Mouse (Mus musculus): Measurements from ENCODE around the gene Cops3. TPM values are rescaled to one million over a fixed set of nuclear protein-coding genes. Genes with fewer than 3 reads are reported as not detected.

Gene Cops3
- polyA plus RNA-seq, 1 experiment from 2014 or later, result 180 TPM

- Histone ChIP-seq H3K4me1 (ENCODE audit: control insufficient read depth, insufficient read depth, low read length) (peaks cover 15% of the 10 kb centered on the region), H3K4me3 (ENCODE audit: low read depth, low read length) (peak overlapping the region; percentile 65), H3K9ac (ENCODE audit: low read depth, low read length) (peak overlapping the region; percentile 92), H3K27me3 (replicated peaks; ENCODE audit: control insufficient read depth, insufficient read depth, low read length) (no peaks in the 10 kb centered on the region), H3K4me2 (ENCODE audit: low read depth, low read length) (peak overlapping the region; percentile 92), H3K9me3 (ENCODE audit: control insufficient read depth, low read length) (no peaks in the 10 kb centered on the region), H3K27ac (replicated peaks; ENCODE audit: low read depth, low read length) (peak overlapping the region; percentile 96), H3K36me3 (ENCODE audit: control insufficient read depth, insufficient read depth, low read length) (peaks cover 37% of the 10 kb centered on the region)
- DNase-seq (ENCODE audit: low spot score), result peak; percentile 67
- no peak; the same call in 1 of the 2 replicates for ATAC-seq (ENCODE audit: low read depth)
- WGBS, result 2% methylated on average over 15 of the region's 15 CpGs
These were observed 30.5 kb downstream of the Cops3 start for GRCm38 (mm10) chr11:59809071-59809669.

DNA sequence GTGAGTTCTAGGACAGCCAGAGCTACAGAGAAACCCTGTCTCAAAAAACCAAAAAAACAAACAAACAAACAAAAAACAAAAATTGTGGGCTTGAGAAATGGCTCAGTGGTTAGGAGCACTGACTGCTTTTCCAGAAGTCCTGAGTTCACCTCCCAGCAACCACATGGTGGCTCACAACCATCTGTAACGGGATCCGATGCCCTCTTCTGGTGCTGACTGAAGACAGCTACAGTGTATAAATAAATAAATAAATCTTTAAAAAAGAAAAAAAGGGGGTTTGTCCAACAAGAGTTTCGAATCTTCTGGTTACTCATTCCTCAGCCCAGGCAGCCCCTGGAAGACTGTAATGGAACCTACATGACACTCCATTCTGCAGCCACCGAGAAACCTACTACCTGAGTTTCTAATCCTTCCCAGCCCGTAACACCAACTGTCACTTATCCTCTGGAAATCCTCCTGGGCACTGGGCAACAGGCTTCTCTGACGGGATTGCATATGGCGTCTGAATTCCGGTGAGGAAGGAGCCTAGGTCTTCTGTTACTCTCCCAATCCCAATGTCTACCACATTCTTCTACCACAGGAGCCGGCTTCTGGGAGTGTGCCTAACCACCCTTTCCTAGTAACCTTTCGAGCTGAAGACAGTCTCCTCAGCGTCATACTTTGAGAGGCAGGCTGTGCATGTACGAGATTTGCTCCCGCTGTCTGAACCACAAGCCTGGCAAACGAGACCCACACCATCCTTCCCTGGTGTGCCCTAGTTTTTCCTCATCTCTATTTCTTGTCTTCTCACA lies 31.3 kb downstream of the Cops3 start:
- Histone ChIP-seq H3K9me3 (ENCODE audit: control insufficient read depth, low read length) (no peaks in the 10 kb centered on the region), H3K27ac (replicated peaks; ENCODE audit: low read depth, low read length) (peak overlapping the region; percentile 96; the same call in 1 of the 2 replicates), H3K36me3 (ENCODE audit: control insufficient read depth, insufficient read depth, low read length) (peaks cover 44% of the 10 kb centered on the region), H3K9ac (ENCODE audit: low read depth, low read length) (peak overlapping the region; percentile 92), H3K4me2 (ENCODE audit: low read depth, low read length) (peak overlapping the region; percentile 92), H3K27me3 (replicated peaks; ENCODE audit: control insufficient read depth, insufficient read depth, low read length) (no peaks in the 10 kb centered on the region), H3K4me1 (ENCODE audit: control insufficient read depth, insufficient read depth, low read length) (peaks cover 15% of the 10 kb centered on the region), H3K4me3 (ENCODE audit: low read depth, low read length) (peak overlapping the region; percentile 65)
- 57% methylated on average over 14 of the region's 14 CpGs for WGBS
- no peak for ATAC-seq (ENCODE audit: low read depth)
- DNase-seq (ENCODE audit: low spot score), result no peak

- ATAC-seq (ENCODE audit: low read depth), result no peak
- H3K9ac ChIP-seq (ENCODE audit: low read depth, low read length), result no peak overlapping the region
- peaks cover 70% of the 10 kb centered on the region for H3K36me3 ChIP-seq (ENCODE audit: control insufficient read depth, insufficient read depth, low read length)
- no peak overlapping the region for H3K27ac ChIP-seq (replicated peaks; ENCODE audit: low read depth, low read length)
- DNase-seq (ENCODE audit: low spot score), result no peak
- 83% methylated on average over 2 of the region's 2 CpGs for WGBS
- no peak overlapping the region for H3K4me2 ChIP-seq (ENCODE audit: low read depth, low read length)
- H3K4me3 ChIP-seq (ENCODE audit: low read depth, low read length), result no peak overlapping the region
- peaks cover 10% of the 10 kb centered on the region for H3K4me1 ChIP-seq (ENCODE audit: control insufficient read depth, insufficient read depth, low read length)
- no peaks in the 10 kb centered on the region for H3K27me3 ChIP-seq (replicated peaks; ENCODE audit: control insufficient read depth, insufficient read depth, low read length)
- H3K9me3 ChIP-seq (ENCODE audit: control insufficient read depth, low read length), result no peaks in the 10 kb centered on the region
These were observed 34.0 kb downstream of the Cops3 start for GRCm38 (mm10) chr11:59805656-59806055.

GRCm38 (mm10) chr11:59805256-59805655 lies 34.4 kb downstream of the Cops3 start:
- no peaks in the 10 kb centered on the region for H3K27me3 ChIP-seq (replicated peaks; ENCODE audit: control insufficient read depth, insufficient read depth, low read length)
- H3K4me1 ChIP-seq (ENCODE audit: control insufficient read depth, insufficient read depth, low read length), result peaks cover 8% of the 10 kb centered on the region
- no peak overlapping the region for H3K9ac ChIP-seq (ENCODE audit: low read depth, low read length)
- H3K36me3 ChIP-seq (ENCODE audit: control insufficient read depth, insufficient read depth, low read length), result peaks cover 74% of the 10 kb centered on the region
- ATAC-seq (ENCODE audit: low read depth) (no peak), DNase-seq (ENCODE audit: low spot score) (peak; percentile 45)
- no peak overlapping the region for H3K27ac ChIP-seq (replicated peaks; ENCODE audit: low read depth, low read length)
- no peak overlapping the region for H3K4me2 ChIP-seq (ENCODE audit: low read depth, low read length)
- H3K9me3 ChIP-seq (ENCODE audit: control insufficient read depth, low read length), result no peaks in the 10 kb centered on the region
- WGBS, result 83% methylated on average over 1 of the region's 1 CpGs
- H3K4me3 ChIP-seq (ENCODE audit: low read depth, low read length), result no peak overlapping the region

- ATAC-seq (ENCODE audit: low read depth), result no peak
- Histone ChIP-seq H3K27ac (replicated peaks; ENCODE audit: low read depth, low read length) (no peak overlapping the region), H3K4me3 (ENCODE audit: low read depth, low read length) (no peak overlapping the region), H3K4me1 (ENCODE audit: control insufficient read depth, insufficient read depth, low read length) (peaks cover 8% of the 10 kb centered on the region), H3K4me2 (ENCODE audit: low read depth, low read length) (no peak overlapping the region), H3K27me3 (replicated peaks; ENCODE audit: control insufficient read depth, insufficient read depth, low read length) (no peaks in the 10 kb centered on the region), H3K36me3 (ENCODE audit: control insufficient read depth, insufficient read depth, low read length) (peaks cover 81% of the 10 kb centered on the region), H3K9me3 (ENCODE audit: control insufficient read depth, low read length) (no peaks in the 10 kb centered on the region), H3K9ac (ENCODE audit: low read depth, low read length) (no peak overlapping the region)
- no peak for DNase-seq (ENCODE audit: low spot score)
- WGBS, result 91% methylated on average over 22 of the region's 22 CpGs
These were observed 35.1 kb downstream of the Cops3 start for GRCm38 (mm10) chr11:59804409-59805110.

- Histone ChIP-seq H3K9me3 (ENCODE audit: control insufficient read depth, low read length) (no peaks in the 10 kb centered on the region), H3K27me3 (replicated peaks; ENCODE audit: control insufficient read depth, insufficient read depth, low read length) (no peaks in the 10 kb centered on the region), H3K9ac (ENCODE audit: low read depth, low read length) (no peak overlapping the region), H3K27ac (replicated peaks; ENCODE audit: low read depth, low read length) (no peak overlapping the region), H3K4me2 (ENCODE audit: low read depth, low read length) (no peak overlapping the region), H3K36me3 (ENCODE audit: control insufficient read depth, insufficient read depth, low read length) (peaks cover 92% of the 10 kb centered on the region), H3K4me1 (ENCODE audit: control insufficient read depth, insufficient read depth, low read length) (peaks cover 3% of the 10 kb centered on the region), H3K4me3 (ENCODE audit: low read depth, low read length) (no peak overlapping the region)
- DNase-seq (ENCODE audit: low spot score), result peak; percentile 48
- ATAC-seq (ENCODE audit: low read depth), result no peak
- WGBS, result 85% methylated on average over 14 of the region's 14 CpGs
These were observed 36.1 kb downstream of the Cops3 start for GRCm38 (mm10) chr11:59803516-59803915.

GRCm38 (mm10) chr11:59801881-59802280 lies 37.8 kb downstream of the Cops3 start:
- 94% methylated on average over 5 of the region's 8 CpGs for WGBS
- no peak for ATAC-seq (ENCODE audit: low read depth)

GRCm38 (mm10) chr11:59800412-59800811 lies 39.2 kb downstream of the Cops3 start:
- Histone ChIP-seq H3K27ac (replicated peaks; ENCODE audit: low read depth, low read length) (no peak overlapping the region), H3K27me3 (replicated peaks; ENCODE audit: control insufficient read depth, insufficient read depth, low read length) (no peaks in the 10 kb centered on the region), H3K4me1 (ENCODE audit: control insufficient read depth, insufficient read depth, low read length) (no peaks in the 10 kb centered on the region), H3K9ac (ENCODE audit: low read depth, low read length) (no peak overlapping the region), H3K36me3 (ENCODE audit: control insufficient read depth, insufficient read depth, low read length) (peaks cover 98% of the 10 kb centered on the region), H3K9me3 (ENCODE audit: control insufficient read depth, low read length) (no peaks in the 10 kb centered on the region), H3K4me2 (ENCODE audit: low read depth, low read length) (no peak overlapping the region), H3K4me3 (ENCODE audit: low read depth, low read length) (no peak overlapping the region)
- DNase-seq (ENCODE audit: low spot score) (no peak), ATAC-seq (ENCODE audit: low read depth) (no peak)
- WGBS, result 93% methylated on average over 10 of the region's 10 CpGs

More at GRCm38 (mm10) chr11:59801881-59802280, 37.8 kb downstream of the Cops3 start:
- Histone ChIP-seq H3K9ac (ENCODE audit: low read depth, low read length) (no peak overlapping the region), H3K4me1 (ENCODE audit: control insufficient read depth, insufficient read depth, low read length) (no peaks in the 10 kb centered on the region), H3K27me3 (replicated peaks; ENCODE audit: control insufficient read depth, insufficient read depth, low read length) (no peaks in the 10 kb centered on the region), H3K27ac (replicated peaks; ENCODE audit: low read depth, low read length) (no peak overlapping the region), H3K9me3 (ENCODE audit: control insufficient read depth, low read length) (no peaks in the 10 kb centered on the region), H3K4me2 (ENCODE audit: low read depth, low read length) (no peak overlapping the region), H3K36me3 (ENCODE audit: control insufficient read depth, insufficient read depth, low read length) (peaks cover 98% of the 10 kb centered on the region), H3K4me3 (ENCODE audit: low read depth, low read length) (no peak overlapping the region)
- DNase-seq (ENCODE audit: low spot score), result no peak
